Mouse (Mus musculus) olfactory bulb, adult 2 months (tissue): Measurements from ENCODE around the gene Usp40. TPM values are rescaled to one million over a fixed set of nuclear protein-coding genes. Genes with fewer than 3 reads are reported as not detected.

Experiments used
- H3K27ac ChIP-seq: fragments of 200-500 bp; 2 replicates; pipeline ENCODE4 v1.5.1; 2012; ENCODE audit warnings: low read depth, low read length; ENCODE audit not compliant: insufficient read depth
- H3K4me1 ChIP-seq: fragments of 200-500 bp; 2 replicates; pipeline ENCODE4 v1.6.1; 2012; ENCODE audit warnings: low read length; ENCODE audit not compliant: control insufficient read depth, insufficient read depth
- H3K4me3 ChIP-seq: fragments of 200-500 bp; 2 replicates; pipeline ENCODE4 v1.5.1; 2012; ENCODE audit warnings: mild to moderate bottlenecking, low read depth, low read length, moderate library complexity; ENCODE audit not compliant: insufficient read depth
- CTCF ChIP-seq: fragments of 200-500 bp; IDR thresholded peaks from 2 replicates; pipeline ENCODE4 v1.5.1; 2012; ENCODE audit warnings: low read depth, mild to moderate bottlenecking, low read length, moderate library complexity; ENCODE audit not compliant: insufficient read depth
- POLR2A ChIP-seq: fragments of 200-500 bp; IDR thresholded peaks from 2 replicates; pipeline ENCODE4 v1.6.1; 2012; ENCODE audit warnings: mild to moderate bottlenecking, low read depth, low read length, moderate library complexity; ENCODE audit not compliant: insufficient read depth
- WGBS: fragments of 180-500 bp; shearing (Covaris S2); methylation state at CpG from one replicate; pipeline ENCODE4 v1.1.7; 2018; 5-methylcytosine and 5-hydroxymethylcytosine counted together
- polyA plus RNA-seq: library from polyadenylated mRNA; stranded (reverse); fragments of >200 nt; gene quantifications from 2 replicates; pipeline ENCODE4 v1.2.4, GENCODE M21; 2012; ENCODE audit warnings: low replicate concordance; ENCODE audit not compliant: missing spikeins, insufficient read depth, insufficient read length

Gene Usp40
- polyA plus RNA-seq, 1 experiment, result not detected

DNA sequence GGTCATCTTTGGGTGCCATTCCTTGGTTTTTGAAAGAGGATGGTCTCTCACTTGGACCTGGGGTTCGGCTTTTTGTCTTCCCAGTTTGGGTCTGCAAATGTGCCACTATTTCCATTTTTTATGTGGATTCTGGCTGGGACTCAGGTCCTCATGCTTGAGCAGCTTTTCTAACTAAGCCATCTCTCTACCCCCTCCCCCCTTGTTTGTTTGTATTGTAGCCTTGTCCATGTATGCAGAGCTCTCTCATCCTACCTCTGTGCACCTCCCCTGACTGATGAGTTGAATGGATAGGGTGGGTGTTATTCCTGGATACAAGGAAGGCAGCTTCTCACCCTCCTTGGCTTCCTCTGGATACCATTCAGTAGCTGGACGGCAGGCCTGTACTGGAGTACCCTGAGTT, 100.3 kb downstream of the Usp40 start:
- TF ChIP-seq POLR2A (no peak), CTCF (no peak)
- Histone ChIP-seq H3K4me3 (no peak overlapping the region), H3K27ac (no peak overlapping the region), H3K4me1 (peaks cover 7% of the 10 kb centered on the region)
- 88% methylated on average over 2 of the region's 2 CpGs for WGBS

- H3K4me1 ChIP-seq, result peaks cover 2% of the 10 kb centered on the region
- TF ChIP-seq POLR2A (no peak), CTCF (no peak)
- WGBS, result 89% methylated on average over 5 of the region's 5 CpGs
- no peak overlapping the region for H3K27ac ChIP-seq
- H3K4me3 ChIP-seq, result no peak overlapping the region
Measured at GRCm38 (mm10) chr1:87906361-87906956, 101.9 kb downstream of the Usp40 start.

DNA sequence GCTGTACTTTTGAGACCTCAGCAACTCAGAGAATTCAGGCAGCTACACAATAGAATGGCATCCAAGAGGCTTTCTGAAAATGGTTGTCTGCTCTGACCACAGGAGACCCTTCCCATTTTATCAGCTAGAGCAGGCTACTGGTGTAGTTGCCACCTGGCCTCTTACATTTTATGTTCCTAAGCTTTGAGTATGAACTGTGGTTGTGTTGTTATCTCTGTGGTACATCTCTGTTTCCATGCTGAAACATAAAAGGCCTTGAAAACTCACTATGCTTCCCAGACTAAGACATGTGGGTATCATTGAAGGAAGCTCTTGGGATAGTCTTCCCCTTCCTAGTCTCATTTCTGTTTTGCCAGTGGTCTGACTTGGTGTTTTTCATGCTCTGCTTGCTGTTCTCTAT, 106.2 kb downstream of the Usp40 start:
- Histone ChIP-seq H3K4me1 (no peaks in the 10 kb centered on the region; the same call in 1 of the 2 replicates), H3K4me3 (no peak overlapping the region), H3K27ac (no peak overlapping the region)
- TF ChIP-seq CTCF (no peak), POLR2A (no peak)

GRCm38 (mm10) chr1:87900979-87901378, 107.4 kb downstream of the Usp40 start:
- 84% methylated on average over 6 of the region's 6 CpGs for whole genome bisulfite sequencing
- Histone ChIP-seq H3K4me1 (no peaks in the 10 kb centered on the region; the same call in 1 of the 2 replicates), H3K27ac (no peak overlapping the region), H3K4me3 (no peak overlapping the region)
- TF ChIP-seq POLR2A, result no peak
- no peak for TF ChIP-seq CTCF

- H3K27ac ChIP-seq, result no peak overlapping the region
- no peaks in the 10 kb centered on the region; the same call in 1 of the 2 replicates for H3K4me1 ChIP-seq
- TF ChIP-seq CTCF (no peak), POLR2A (no peak)
- H3K4me3 ChIP-seq, result no peak overlapping the region
- WGBS, result 85% methylated on average over 2 of the region's 2 CpGs
Measured at GRCm38 (mm10) chr1:87899701-87900100, 108.7 kb downstream of the Usp40 start.

DNA sequence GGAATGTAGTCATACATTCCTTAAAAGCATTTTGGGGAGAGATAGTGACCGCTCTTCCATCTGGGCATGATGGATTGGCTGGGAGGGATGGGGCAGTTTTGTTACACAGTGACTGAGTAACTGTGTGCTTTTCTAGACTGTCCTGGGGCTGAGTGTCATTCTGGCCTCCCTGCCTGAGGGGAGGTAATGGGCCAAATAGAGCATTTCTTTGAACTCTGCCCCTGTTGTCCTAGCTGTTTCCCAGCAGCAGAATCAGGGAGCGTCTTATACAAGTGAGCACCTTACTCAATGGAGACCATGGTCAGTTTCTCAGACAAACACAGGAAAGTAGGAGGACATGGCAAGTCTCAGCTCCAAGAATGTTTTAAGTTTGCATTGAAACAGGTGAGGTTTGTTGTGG, 111.4 kb downstream of the Usp40 start:
- Histone ChIP-seq H3K4me1 (no peaks in the 10 kb centered on the region; the same call in 1 of the 2 replicates), H3K27ac (no peak overlapping the region), H3K4me3 (no peak overlapping the region)
- no peak for TF ChIP-seq POLR2A
- 95% methylated on average over 2 of the region's 2 CpGs for WGBS

Other genes starting within 250 kb of the Usp40 start
- not detected in 2 replicates for gene Sag, start 204.9 kb downstream of the Usp40 start, polyA plus RNA-seq
- 128 and 379 TPM in 2 replicates for gene Dgkd, start 155.3 kb downstream of the Usp40 start, polyA plus RNA-seq
- not detected in 2 replicates for gene Ugt1a10, start 46.8 kb upstream of the Usp40 start, polyA plus RNA-seq
- not detected in 2 replicates for gene Ugt1a9, start 62.2 kb upstream of the Usp40 start, polyA plus RNA-seq
- gene Ugt1a8, start 79.3 kb upstream of the Usp40 start, polyA plus RNA-seq, result not detected in 2 replicates
- gene Ugt1a7c, start 86.5 kb upstream of the Usp40 start, polyA plus RNA-seq, result not detected in 2 replicates
- not detected in 2 replicates for gene Ugt1a6b, start 94.7 kb upstream of the Usp40 start, polyA plus RNA-seq
- not detected in 2 replicates for gene Ugt1a6a, start 126.3 kb upstream of the Usp40 start, polyA plus RNA-seq
- not detected in 2 replicates for gene Ugt1a5, start 157.5 kb upstream of the Usp40 start, polyA plus RNA-seq
- gene Ugt1a2, start 192.1 kb upstream of the Usp40 start, polyA plus RNA-seq, result not detected in 2 replicates
- gene Dnajb3, start 197.2 kb upstream of the Usp40 start, polyA plus RNA-seq, result not detected in 2 replicates
- not detected in 2 replicates for gene Ugt1a1, start 203.4 kb upstream of the Usp40 start, polyA plus RNA-seq
- gene Mroh2a, start 218.4 kb upstream of the Usp40 start, polyA plus RNA-seq, result not detected in 2 replicates